Mouse (Mus musculus) adrenal gland, adult 8-10 months (tissue): ENCODE measurements around the gene Grb14. TPM values are rescaled to one million over a fixed set of nuclear protein-coding genes. Genes with fewer than 3 reads are reported as not detected.

Source experiments
- total RNA-seq, 4 experiments: library from RNA; stranded (reverse); gene quantifications; 2 replicates each; pipeline ENCODE4 v1.2.4; 2022

The Grb14 gene
- total RNA-seq, 4 experiments from 2014 or later = 18.9 to 71.7 (median 50.2) TPM

Other genes starting within 250 kb of the Grb14 start
- gene Cobll1, start 214.4 kb upstream of the Grb14 start, total RNA-seq = 100 to 1,000 TPM; 247 to 481 (median 339) TPM